Mouse (Mus musculus) forebrain, embryonic 11.5 days (tissue): Measurements from ENCODE around the gene H2-Q6. TPM values are rescaled to one million over a fixed set of nuclear protein-coding genes. Genes with fewer than 3 reads are reported as not detected.
"Not testable (repeated sequence)": the region's sequence is repeated elsewhere in the genome, so short reads cannot be mapped to it uniquely, and the experiment has no call there.

Experiments
- ATAC-seq: fragments of 200-750 bp; cut with Nextera tagmentation; replicated peaks from 2 replicates; pipeline ENCODE4 v1.8.0; 2017; ENCODE audit warnings: moderate TSS enrichment; ENCODE audit not compliant: low FRiP score
- DNase-seq: peaks from one replicate; pipeline ENCODE4 v3.0.0-alpha.2; 2017; ENCODE audit warnings: low spot score
- H3K27ac ChIP-seq: fragments of 300-500 bp; sonication (generic); 2 replicates; pipeline ENCODE4 v1.5.1; 2014; ENCODE audit warnings: low read depth, low read length
- H3K27me3 ChIP-seq: fragments of 300-500 bp; sonication (generic); 2 replicates; pipeline ENCODE4 v1.6.1; 2014; ENCODE audit warnings: mild to moderate bottlenecking, low read length, mixed read lengths; ENCODE audit not compliant: control insufficient read depth, insufficient read depth
- H3K36me3 ChIP-seq: fragments of 300-500 bp; sonication (generic); 2 replicates; pipeline ENCODE4 v1.6.1; 2014; ENCODE audit warnings: mild to moderate bottlenecking, low read length, moderate library complexity, mixed read lengths; ENCODE audit not compliant: control insufficient read depth, insufficient read depth
- H3K4me1 ChIP-seq: fragments of 300-500 bp; sonication (generic); replicated peaks from 2 replicates; pipeline ENCODE4 v1.6.1; 2014; ENCODE audit warnings: low read length, mixed read lengths; ENCODE audit not compliant: control insufficient read depth, insufficient read depth
- H3K4me2 ChIP-seq: fragments of 300-500 bp; sonication (generic); 2 replicates; pipeline ENCODE4 v1.6.1; 2014; ENCODE audit warnings: low read depth, mild to moderate bottlenecking, low read length, moderate library complexity, mixed read lengths; ENCODE audit not compliant: severe bottlenecking
- H3K4me3 ChIP-seq: fragments of 300-500 bp; sonication (generic); 2 replicates; pipeline ENCODE4 v1.5.1; 2014; ENCODE audit warnings: low read depth, low read length
- H3K9ac ChIP-seq: fragments of 300-500 bp; sonication (generic); 2 replicates; pipeline ENCODE4 v1.6.1; 2014; ENCODE audit warnings: low read length
- H3K9me3 ChIP-seq: fragments of 300-500 bp; sonication (generic); 2 replicates; pipeline ENCODE4 v1.6.1; 2016; ENCODE audit warnings: low read length, mixed read lengths; ENCODE audit not compliant: control insufficient read depth
- WGBS: fragments of 180-500 bp; shearing (Covaris S2); extraction: QIAGEN DNeasy Blood & Tissue Kit; methylation state at CpG from one replicate; pipeline ENCODE4 v1.1.7; 2014; 5-methylcytosine and 5-hydroxymethylcytosine counted together
- polyA plus RNA-seq: library from polyadenylated mRNA; unstranded; fragments of >200 nt; fragmentation: Nextera tagmentation; extraction: Ambion mirVana; gene quantifications from 2 replicates; pipeline ENCODE4 v1.2.1, GENCODE M21; 2014

The H2-Q6 gene
- polyA plus RNA-seq, 1 experiment from 2014 or later = 1.2 TPM

GRCm38 (mm10) chr17:35415273-35416129 lies 9.1 kb upstream of the H2-Q6 start:
- H3K4me3 ChIP-seq, H3K27ac ChIP-seq, H3K36me3 ChIP-seq, ATAC-seq, H3K4me1 ChIP-seq, H3K9ac ChIP-seq, H3K4me2 ChIP-seq, H3K9me3 ChIP-seq, H3K27me3 ChIP-seq, DNase-seq: not testable (repeated sequence)
- 83% methylated on average over 3 of the region's 10 CpGs for WGBS

GRCm38 (mm10) chr17:35418772-35419171 lies 5.9 kb upstream of the H2-Q6 start:
- ATAC-seq (no peak), DNase-seq (peak; percentile 26)
- Histone ChIP-seq H3K36me3 (no peaks in the 10 kb centered on the region), H3K9ac (no peak overlapping the region), H3K27me3 (peaks cover 2% of the 10 kb centered on the region; the same call in 1 of the 2 replicates), H3K27ac (no peak overlapping the region), H3K4me2 (no peak overlapping the region), H3K4me1 (no peaks in the 10 kb centered on the region), H3K4me3 (no peak overlapping the region), H3K9me3 (no peaks in the 10 kb centered on the region)
- 84% methylated on average over 7 of the region's 7 CpGs for WGBS

DNA sequence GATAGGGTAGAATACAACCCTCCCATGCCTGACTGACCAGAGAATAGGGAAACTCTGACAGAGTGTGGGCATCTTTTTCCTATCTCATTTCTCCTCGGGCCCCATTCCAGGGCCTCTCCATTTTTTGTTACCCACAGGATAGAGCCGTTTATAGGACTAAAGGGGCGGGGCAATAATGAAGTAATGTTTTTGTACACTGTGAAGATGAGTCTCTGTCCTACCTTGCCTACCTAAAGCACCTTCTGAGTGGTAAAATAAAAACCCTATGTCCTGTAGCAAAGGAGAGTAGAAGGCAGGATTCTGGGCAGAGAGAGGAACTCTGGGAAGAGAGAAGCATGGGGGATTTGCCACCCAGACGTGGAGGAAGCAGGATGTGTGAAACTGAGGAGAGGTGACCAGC lies 5.1 kb upstream of the H2-Q6 start:
- not testable (repeated sequence) for H3K36me3 ChIP-seq, H3K9me3 ChIP-seq, H3K27me3 ChIP-seq, H3K9ac ChIP-seq, DNase-seq, H3K4me3 ChIP-seq, ATAC-seq, H3K4me2 ChIP-seq, H3K4me1 ChIP-seq, H3K27ac ChIP-seq
- 75% methylated on average over 4 of the region's 4 CpGs for WGBS

DNA sequence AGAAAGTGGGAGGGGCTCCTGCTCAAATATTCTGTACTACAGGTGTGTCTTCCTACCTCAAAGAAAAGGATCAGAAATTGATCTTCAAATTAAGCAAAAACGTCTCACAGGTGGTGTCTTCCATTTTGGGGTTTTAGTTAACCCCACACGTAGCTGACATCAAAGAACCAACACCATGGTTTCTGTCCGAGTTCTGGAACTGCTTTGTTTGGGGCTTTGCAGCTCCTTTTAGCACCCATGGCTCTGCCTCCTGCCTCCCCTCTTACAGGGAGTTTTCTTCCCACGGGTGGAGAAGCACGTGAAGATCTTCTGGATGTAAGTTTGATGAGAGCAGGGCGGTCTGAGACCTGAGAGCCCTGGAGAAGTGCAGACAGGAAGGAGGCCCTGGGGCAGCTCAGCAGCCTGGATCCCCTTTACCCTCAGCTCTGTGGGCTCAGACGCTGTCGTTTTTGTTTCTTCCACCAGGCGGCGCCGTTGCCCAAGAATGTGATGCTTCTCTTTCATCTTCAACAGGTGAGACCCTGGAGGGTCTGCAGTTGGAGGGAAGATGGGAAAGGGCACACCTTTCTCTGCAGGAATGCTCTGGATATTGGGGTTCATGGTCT lies 4.3 kb upstream of the H2-Q6 start:
- H3K9ac ChIP-seq, H3K9me3 ChIP-seq, H3K4me1 ChIP-seq, H3K27me3 ChIP-seq, H3K27ac ChIP-seq, H3K4me3 ChIP-seq, DNase-seq, ATAC-seq, H3K36me3 ChIP-seq, H3K4me2 ChIP-seq: not testable (repeated sequence)
- 14% methylated on average over 11 of the region's 11 CpGs for WGBS

DNA sequence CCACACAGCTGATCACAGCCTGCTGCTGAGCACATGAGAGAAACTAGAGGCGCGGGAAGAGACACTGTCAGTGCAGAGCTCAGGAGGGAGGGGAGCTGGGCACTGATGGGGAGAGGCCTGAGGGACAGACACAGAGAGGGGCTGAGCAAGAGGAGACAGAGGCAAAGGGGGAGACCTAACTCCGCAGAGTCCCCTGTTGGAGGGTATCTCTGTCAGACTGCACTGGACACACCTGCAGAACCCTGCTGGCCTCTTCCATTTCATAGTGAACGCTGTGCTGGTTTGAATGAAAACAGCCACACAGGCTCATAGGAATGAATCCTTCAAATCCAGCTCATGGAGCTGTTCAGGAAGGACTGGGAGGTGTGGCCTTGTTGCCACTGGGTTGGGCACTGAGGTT lies 3.3 kb upstream of the H2-Q6 start:
- not testable (repeated sequence) for H3K4me3 ChIP-seq, H3K4me2 ChIP-seq, H3K27ac ChIP-seq, H3K4me1 ChIP-seq, H3K36me3 ChIP-seq, H3K9me3 ChIP-seq, ATAC-seq, DNase-seq, H3K9ac ChIP-seq
- 88% methylated on average over 4 of the region's 4 CpGs for WGBS
- H3K27me3 ChIP-seq = peaks cover 13% of the 10 kb centered on the region

DNA sequence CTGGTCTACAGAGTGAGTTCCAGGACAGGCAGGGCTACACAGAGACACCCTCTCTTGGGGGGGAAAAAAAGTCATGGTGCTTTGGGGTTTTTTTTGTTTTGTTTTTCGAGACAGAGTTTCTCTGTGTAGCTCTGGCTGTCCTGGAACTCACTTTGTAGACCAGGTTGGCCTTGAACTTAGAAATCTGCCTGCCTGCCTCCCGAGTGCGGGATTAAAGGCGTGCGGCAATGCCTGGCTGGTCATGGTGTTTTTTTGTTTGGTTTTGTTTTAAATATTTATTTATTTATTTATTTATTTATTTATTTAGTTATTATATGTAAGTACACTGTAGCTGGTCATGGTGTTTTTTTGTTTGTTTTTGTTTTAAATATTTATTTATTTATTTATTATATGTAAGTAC lies 2.3 kb upstream of the H2-Q6 start:
- not testable (repeated sequence) for H3K9ac ChIP-seq, H3K4me2 ChIP-seq, H3K4me3 ChIP-seq, H3K4me1 ChIP-seq, H3K9me3 ChIP-seq, ATAC-seq, DNase-seq, H3K36me3 ChIP-seq, H3K27ac ChIP-seq
- 91% methylated on average over 5 of the region's 5 CpGs for WGBS
- H3K27me3 ChIP-seq = peaks cover 13% of the 10 kb centered on the region

GRCm38 (mm10) chr17:35423131-35423810 lies 1.4 kb upstream of the H2-Q6 start:
- DNase-seq, H3K4me2 ChIP-seq, ATAC-seq, H3K4me1 ChIP-seq, H3K27ac ChIP-seq, H3K9ac ChIP-seq, H3K36me3 ChIP-seq, H3K4me3 ChIP-seq, H3K9me3 ChIP-seq: not testable (repeated sequence)
- 74% methylated on average over 3 of the region's 3 CpGs for WGBS
- H3K27me3 ChIP-seq = peaks cover 13% of the 10 kb centered on the region

GRCm38 (mm10) chr17:35424106-35424505 lies 544 bp upstream of the H2-Q6 start:
- H3K27ac ChIP-seq, H3K9me3 ChIP-seq, H3K4me2 ChIP-seq, DNase-seq, H3K4me1 ChIP-seq, ATAC-seq, H3K36me3 ChIP-seq, H3K4me3 ChIP-seq, H3K9ac ChIP-seq: not testable (repeated sequence)
- 83% methylated on average over 3 of the region's 3 CpGs for WGBS
- H3K27me3 ChIP-seq = peaks cover 10% of the 10 kb centered on the region
